Mouse (Mus musculus) ES-E14 (cell line): Measurements from ENCODE around the gene Sypl2. TPM values are rescaled to one million over a fixed set of nuclear protein-coding genes. Genes with fewer than 3 reads are reported as not detected.

Experiments used
- DNase-seq: peaks from one replicate; pipeline ENCODE4 v3.0.0-alpha.2; 2013; ENCODE audit warnings: low read depth, low spot score
- H3K27ac ChIP-seq: 2 replicates; pipeline ENCODE4 v1.5.1; 2012; ENCODE audit warnings: low read depth, mild to moderate bottlenecking, low read length, moderate library complexity, mixed read lengths; ENCODE audit not compliant: poor library complexity, insufficient read depth, severe bottlenecking
- H3K36me3 ChIP-seq: 2 replicates; pipeline ENCODE4 v1.6.1; 2012; ENCODE audit warnings: mild to moderate bottlenecking, low read length, moderate library complexity, mixed read lengths; ENCODE audit not compliant: control insufficient read depth, poor library complexity, insufficient read depth, severe bottlenecking
- H3K4me1 ChIP-seq, 2 experiments: fragments of 150-350 bp in 1 of 2; sonication (generic) in 1 of 2; 2 replicates each; pipeline ENCODE4 v1.6.1; 2012; ENCODE audit warnings: low read length in 2 of 2, mild to moderate bottlenecking in 1 of 2, mixed read lengths in 1 of 2; ENCODE audit not compliant: control insufficient read depth in 2 of 2, insufficient read depth in 2 of 2, poor library complexity in 1 of 2
- H3K4me3 ChIP-seq, 2 experiments: fragments of 150-350 bp in 1 of 2; sonication (generic) in 1 of 2; 2 replicates each; pipeline ENCODE4 v1.5.1; 2012; ENCODE audit warnings: low read length in 2 of 2, low read depth in 1 of 2, mild to moderate bottlenecking in 1 of 2, mixed read lengths in 1 of 2; ENCODE audit not compliant: insufficient read depth in 1 of 2, poor library complexity in 1 of 2, severe bottlenecking in 1 of 2
- H3K9ac ChIP-seq: 2 replicates; pipeline ENCODE4 v1.6.1; 2012; ENCODE audit warnings: low read depth, mild to moderate bottlenecking, low read length, mixed read lengths; ENCODE audit not compliant: poor library complexity, insufficient read depth, severe bottlenecking
- H3K9me3 ChIP-seq: fragments of 150-350 bp; sonication (generic); 2 replicates; pipeline ENCODE4 v1.6.1; 2012; ENCODE audit warnings: low read depth, mild to moderate bottlenecking, low read length; ENCODE audit not compliant: control insufficient read depth, insufficient read depth
- CHD2 ChIP-seq: IDR thresholded peaks from 2 replicates; pipeline ENCODE4 v1.6.1; 2014; ENCODE audit warnings: mild to moderate bottlenecking, low read depth, low read length, inconsistent platforms
- HCFC1 ChIP-seq: IDR thresholded peaks from 2 replicates; pipeline ENCODE4 v1.6.1; 2012; ENCODE audit warnings: low read length, inconsistent platforms, borderline replicate concordance; ENCODE audit not compliant: insufficient read depth
- MAFK ChIP-seq: IDR thresholded peaks from 2 replicates; pipeline ENCODE4 v1.6.1; 2014; ENCODE audit warnings: mild to moderate bottlenecking, low read depth, low read length, inconsistent platforms; ENCODE audit not compliant: insufficient read depth
- ZC3H11A ChIP-seq: IDR thresholded peaks from 2 replicates; pipeline ENCODE4 v1.6.1; 2012; ENCODE audit warnings: low read depth, mild to moderate bottlenecking, inconsistent platforms, low read length, borderline replicate concordance
- ZNF384 ChIP-seq: IDR thresholded peaks from 2 replicates; pipeline ENCODE4 v1.6.1; 2012; ENCODE audit warnings: low read depth, low read length, inconsistent platforms
- in situ Hi-C, 2 experiments: fragments of 600-800 bp; cut with MboI; formaldehyde crosslinking; loops; one replicate each; pipeline ENCODE4 v1.15.1; 2025; ENCODE audit warnings: low sequenced_read_pairs in 2 of 2, inconsistent platforms in 1 of 2; ENCODE audit not compliant: unreplicated experiment in 2 of 2
- total RNA-seq: library from RNA; depleted of rRNA; stranded (reverse); fragments of 300-350 nt; gene quantifications from 2 replicates; pipeline ENCODE4 v1.2.3, GENCODE M21; 2012; rRNA removed

Sypl2 gene
- 0.62 and 1.6 TPM in 2 replicates for total RNA-seq

DNA sequence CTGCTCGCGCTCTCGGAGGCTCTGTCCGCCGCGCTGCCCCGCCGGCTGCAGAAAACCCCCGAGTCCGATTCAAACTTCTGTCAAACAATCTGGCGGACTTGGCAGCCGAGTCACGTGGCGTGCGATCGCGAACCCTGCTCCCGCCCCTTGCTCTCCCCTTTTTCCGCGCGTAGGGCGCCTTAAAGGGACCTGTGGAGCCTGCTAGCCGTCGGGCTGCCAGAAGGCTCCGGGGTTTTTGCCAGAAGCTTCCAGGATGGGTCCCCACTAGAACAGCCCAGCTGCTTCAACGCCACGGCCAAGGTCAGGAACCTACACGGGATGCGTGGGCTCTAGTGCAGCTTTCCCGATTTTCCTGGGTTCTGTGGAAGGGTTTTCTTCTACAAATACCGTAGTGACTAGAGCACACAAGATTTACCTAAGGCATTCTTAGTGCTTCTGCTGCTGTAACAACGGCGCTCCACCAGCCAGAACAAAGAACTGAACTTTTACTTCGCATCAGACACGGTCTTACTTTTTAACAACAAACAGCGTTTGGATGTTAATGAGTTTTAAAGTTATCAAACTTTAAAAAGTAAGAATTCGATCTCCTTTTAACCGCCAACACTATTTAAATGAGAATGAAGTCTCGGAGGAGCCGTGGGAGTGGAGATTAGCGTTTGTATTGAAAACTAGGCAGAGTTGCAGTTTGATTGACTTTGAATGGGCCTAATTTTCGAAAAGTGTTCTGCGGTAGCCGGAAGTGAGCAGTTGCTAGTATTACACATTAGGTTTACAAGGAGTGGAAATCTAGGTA is at the start of gene Sypl2:
Gene Sypl2 (minus strand): TSS at position 91 of the 793 bp plus-strand sequence.
- H3K4me3 ChIP-seq: peak within 1 kb of the TSS; percentile 54 to 67
- no peak within 1 kb of the TSS for H3K27ac ChIP-seq
- DNase-seq: no peak
- TF ChIP-seq HCFC1 (0 out of 2 replicates have a peak, but pooled peaks have one; percentile 19), CHD2 (no peak), ZNF384 (no peak)
- H3K9ac ChIP-seq: peak within 1 kb of the TSS; percentile 46; the same call in 1 of the 2 replicates
- H3K9me3 ChIP-seq: no peaks in the 10 kb centered on the region
- H3K36me3 ChIP-seq: no peaks in the 10 kb centered on the region
- peaks cover 0 to 4% of the 10 kb centered on the region in 2 experiments; a peak in 1 of 4 replicates for H3K4me1 ChIP-seq
- in situ Hi-C loops: no loop called here

DNA sequence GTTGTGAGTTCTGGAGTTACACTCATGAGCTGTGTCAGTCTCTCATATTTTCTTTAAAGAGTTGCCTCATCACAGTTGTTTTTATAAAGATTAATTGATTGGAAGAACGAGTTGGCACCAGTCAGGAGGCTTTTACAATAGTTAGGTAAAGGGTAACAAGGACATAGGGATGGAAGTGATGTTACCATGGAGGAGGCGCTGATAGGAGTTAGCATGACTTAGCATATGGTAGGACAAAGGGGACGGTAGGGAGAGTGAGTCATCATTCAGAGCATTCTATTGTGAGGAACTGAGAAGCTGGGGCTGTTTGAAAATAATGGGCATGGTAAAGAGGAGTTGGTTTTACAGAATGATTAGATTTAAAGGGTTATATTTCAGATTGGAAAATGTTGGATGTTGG is 32.9 kb upstream of the Sypl2 start:
- in situ Hi-C loops: no loop called here
- TF ChIP-seq CHD2 (no peak), MAFK (peak; percentile 67)
- Histone ChIP-seq H3K27ac (no peak overlapping the region), H3K9me3 (no peaks in the 10 kb centered on the region), H3K4me3 (no peak overlapping the region), H3K4me1 (peaks cover 4% of the 10 kb centered on the region in 2 experiments; a peak in 1 of 4 replicates), H3K9ac (no peak overlapping the region; the same call in 1 of the 2 replicates), H3K36me3 (peaks cover 9% of the 10 kb centered on the region)
- no peak for DNase-seq

GRCm38 (mm10) chr3:108257831-108258500 is 31.5 kb upstream of the Sypl2 start:
- in situ Hi-C loops: no loop called here
- Histone ChIP-seq H3K27ac (no peak overlapping the region), H3K4me3 (peak overlapping the region; percentile 88 to 95)

GRCm38 (mm10) chr3:108256719-108257637 is 30.5 kb upstream of the Sypl2 start, which contains the start of gene Psma5:
Gene Psma5, plus strand, starts transcription at chr3:108256926.
- Histone ChIP-seq H3K36me3 (0 out of 2 replicates have a peak, but pooled peaks cover 2% of the 10 kb centered on the region), H3K27ac (peak within 1 kb of the TSS; percentile 32), H3K9me3 (no peaks in the 10 kb centered on the region), H3K4me1 (peaks cover 4% of the 10 kb centered on the region in 2 experiments; a peak in 1 of 4 replicates), H3K9ac (peak within 1 kb of the TSS; percentile 96), H3K4me3 (peak within 1 kb of the TSS; percentile 88 to 95)
- DNase-seq: peak; percentile 99
- TF ChIP-seq HCFC1 (no peak), ZC3H11A (no peak), CHD2 (peak; percentile 71; the same call in 1 of the 2 replicates)
- in situ Hi-C loops: no loop called here

More at GRCm38 (mm10) chr3:108257831-108258500, 31.5 kb upstream of the Sypl2 start:
- H3K36me3 ChIP-seq: peaks cover 5% of the 10 kb centered on the region
- TF ChIP-seq CHD2 (no peak), ZNF384 (no peak), MAFK (no peak), HCFC1 (no peak), ZC3H11A (no peak)
- H3K9ac ChIP-seq: peak overlapping the region; percentile 96; the same call in 1 of the 2 replicates
- H3K4me1 ChIP-seq: peaks cover 4% of the 10 kb centered on the region in 2 experiments; a peak in 1 of 4 replicates
- DNase-seq: no peak
- H3K9me3 ChIP-seq: no peaks in the 10 kb centered on the region
